Mouse (Mus musculus): ENCODE measurements around the gene Fyb.

The Fyb gene

GRCm38 (mm10) chr15:6522653-6523167 lies at the start of gene Fyb:
Fyb (plus strand) TSS chr15:6522853.
- no peak for DNase-seq

- DNase-seq = no peak
These were observed 39.1 kb upstream of the Fyb start for GRCm38 (mm10) chr15:6483561-6483960.

GRCm38 (mm10) chr15:6492386-6492785 lies 30.3 kb upstream of the Fyb start:
- no peak for DNase-seq

GRCm38 (mm10) chr15:6498396-6499070 lies 24.1 kb upstream of the Fyb start:
- DNase-seq = no peak

- peak; percentile 7 for DNase-seq
These were observed 21.9 kb upstream of the Fyb start for GRCm38 (mm10) chr15:6500787-6501186.

- no peak for DNase-seq
These were observed 5.1 kb upstream of the Fyb start for GRCm38 (mm10) chr15:6517525-6517924.

- DNase-seq = no peak
These were observed 3.0 kb upstream of the Fyb start for GRCm38 (mm10) chr15:6519417-6520255.

- no peak for DNase-seq
These were observed 2.0 kb upstream of the Fyb start for GRCm38 (mm10) chr15:6520505-6521155.

- DNase-seq = no peak
These were observed 2.1 kb downstream of the Fyb start for GRCm38 (mm10) chr15:6524801-6525200.

- DNase-seq = no peak
These were observed 2.7 kb downstream of the Fyb start for GRCm38 (mm10) chr15:6525386-6525785.

GRCm38 (mm10) chr15:6533858-6534343 lies 11.2 kb downstream of the Fyb start:
- DNase-seq = no peak

- no peak for DNase-seq
These were observed 11.9 kb downstream of the Fyb start for GRCm38 (mm10) chr15:6534592-6534991.

GRCm38 (mm10) chr15:6539639-6540338 lies 17.1 kb downstream of the Fyb start:
- no peak for DNase-seq

GRCm38 (mm10) chr15:6548911-6549310 lies 26.3 kb downstream of the Fyb start:
- no peak for DNase-seq

- DNase-seq = no peak
These were observed 29.2 kb downstream of the Fyb start for GRCm38 (mm10) chr15:6551875-6552274.

GRCm38 (mm10) chr15:6554742-6555141 lies 32.1 kb downstream of the Fyb start:
- no peak for DNase-seq

- DNase-seq = no peak
These were observed 32.9 kb downstream of the Fyb start for GRCm38 (mm10) chr15:6555536-6555935.

GRCm38 (mm10) chr15:6556272-6556671 lies 33.6 kb downstream of the Fyb start:
- no peak for DNase-seq

- DNase-seq = no peak
These were observed 34.3 kb downstream of the Fyb start for GRCm38 (mm10) chr15:6556911-6557310.

GRCm38 (mm10) chr15:6557552-6557951 lies 34.9 kb downstream of the Fyb start:
- no peak for DNase-seq

GRCm38 (mm10) chr15:6559188-6559587 lies 36.5 kb downstream of the Fyb start:
- DNase-seq = no peak

- DNase-seq = no peak
These were observed 38.0 kb downstream of the Fyb start for GRCm38 (mm10) chr15:6560696-6561095.

GRCm38 (mm10) chr15:6562161-6562560 lies 39.5 kb downstream of the Fyb start:
- no peak for DNase-seq
